Comparison of ENCODE assay signal across 8 mouse cellular contexts in genomic region chr8:124658415-124658814, GRCm38 (mm10). TPM values are rescaled to one million over a fixed set of nuclear protein-coding genes. Genes with fewer than 3 reads are reported as not detected.
DNase-seq lines count a peak whose midpoint lies in the region; ATAC-seq and TF ChIP-seq lines count a peak whose summit lies in the region.

No protein-coding gene starts in this region.

- H3K4me1 ChIP-seq in embryonic fibroblast, embryonic 13.5 days (ENCODE audit: control insufficient read depth, insufficient read depth, low read length), result peaks cover 33% of the 10 kb centered on the region
- peaks cover 52% of the 10 kb centered on the region for H3K4me1 ChIP-seq in hindbrain, embryonic 16.5 days (ENCODE audit: control insufficient read depth, insufficient read depth, low read depth, low read length)
- H3K4me1 ChIP-seq in lung, postnatal 0 days (ENCODE audit: insufficient read depth, low read depth, low read length), result peaks cover 37% of the 10 kb centered on the region; the same call in 1 of the 2 replicates

- ATAC-seq in hindbrain, embryonic 16.5 days, result peak; percentile 32; the same call in 1 of the 2 replicates
- 0 out of 2 replicates have a peak, but pooled peaks have one; percentile 10 for ATAC-seq in lung, postnatal 0 days

- WGBS in hindbrain, embryonic 16.5 days, result 32% methylated on average over 2 of the region's 2 CpGs
- 33% methylated on average over 2 of the region's 2 CpGs for WGBS in lung, postnatal 0 days

- peak overlapping the region; percentile 47; the same call in 1 of the 2 replicates for H3K27ac ChIP-seq in left cerebral cortex, adult 2 months
- H3K27ac ChIP-seq in embryonic fibroblast, embryonic 13.5 days (ENCODE audit: insufficient read depth, low read length), result peak overlapping the region; percentile 2; the same call in 1 of the 2 replicates
- H3K27ac ChIP-seq in hindbrain, embryonic 16.5 days (ENCODE audit: low read depth, low read length), result no peak overlapping the region
- H3K27ac ChIP-seq in lung, postnatal 0 days (ENCODE audit: low read length), result no peak overlapping the region

- DNase-seq in left cerebral cortex, adult 2 months (ENCODE audit: extremely low spot score in 1 of 2, low spot score in 2 of 2), result no peak
- DNase-seq in left cerebral cortex, postnatal 36 days (ENCODE audit: low spot score in 2 of 2), result no peak
- DNase-seq in adrenal gland, adult 2 months, result peak; percentile 92
- DNase-seq in lung, postnatal 0 days (ENCODE audit: low spot score), result peak; percentile 57
- peak; percentile 60 for DNase-seq in urinary bladder, adult 2 months (ENCODE audit: low spot score)
- no peak for DNase-seq in thymus, postnatal 4 days

- H3K9ac ChIP-seq in hindbrain, embryonic 16.5 days (ENCODE audit: low read depth, low read length), result no peak overlapping the region
- H3K9ac ChIP-seq in lung, postnatal 0 days (replicated peaks; ENCODE audit: low read depth), result no peak overlapping the region

- H3K9me3 ChIP-seq in hindbrain, embryonic 16.5 days (ENCODE audit: control insufficient read depth, low read length), result no peaks in the 10 kb centered on the region
- H3K9me3 ChIP-seq in lung, postnatal 0 days (ENCODE audit: low read length), result no peaks in the 10 kb centered on the region

- no peak overlapping the region for H3K4me3 ChIP-seq in left cerebral cortex, adult 2 months
- no peak overlapping the region for H3K4me3 ChIP-seq in embryonic fibroblast, embryonic 13.5 days (ENCODE audit: insufficient read depth, low read length)
- no peak overlapping the region for H3K4me3 ChIP-seq in hindbrain, embryonic 16.5 days (ENCODE audit: low read length)
- H3K4me3 ChIP-seq in lung, postnatal 0 days (ENCODE audit: low read depth, low read length), result no peak overlapping the region

- intact Hi-C loops in left cerebral cortex, adult 2 months (cut with DNase I), result no loop called here
- intact Hi-C loops in left cerebral cortex, postnatal 36 days (cut with DNase I), result no loop called here

- no peak for TF ChIP-seq POLR2A in embryonic fibroblast, embryonic 13.5 days (IDR thresholded peaks at IDR 0.05; ENCODE audit: low read depth, low read length)

- no peaks in the 10 kb centered on the region for H3K27me3 ChIP-seq in hindbrain, embryonic 16.5 days (replicated peaks; ENCODE audit: control insufficient read depth, insufficient read depth, low read length)
- no peaks in the 10 kb centered on the region for H3K27me3 ChIP-seq in lung, postnatal 0 days (replicated peaks; ENCODE audit: insufficient read depth, low read length)

- H3K4me2 ChIP-seq in hindbrain, embryonic 16.5 days (ENCODE audit: low read length), result peak overlapping the region; percentile 19; the same call in 1 of the 2 replicates
- no peak overlapping the region for H3K4me2 ChIP-seq in lung, postnatal 0 days (replicated peaks; ENCODE audit: low read depth, low read length)

- no peak for TF ChIP-seq EP300 in lung, postnatal 0 days (IDR thresholded peaks at IDR 0.05)

- no peak for TF ChIP-seq CTCF in left cerebral cortex, adult 2 months (IDR thresholded peaks at IDR 0.05)
- TF ChIP-seq CTCF in embryonic fibroblast, embryonic 13.5 days (IDR thresholded peaks at IDR 0.05; ENCODE audit: borderline replicate concordance, insufficient read depth, low read length), result no peak
- TF ChIP-seq CTCF in lung, postnatal 0 days (IDR thresholded peaks at IDR 0.05), result no peak

- no peaks in the 10 kb centered on the region for H3K36me3 ChIP-seq in hindbrain, embryonic 16.5 days (ENCODE audit: control insufficient read depth, insufficient read depth, low read length)
- H3K36me3 ChIP-seq in lung, postnatal 0 days (ENCODE audit: insufficient read depth, low read length), result no peaks in the 10 kb centered on the region

RNA-seq across cellular contexts. Expression of gene 2310022B05Rik, which starts 4.8 kb away (rescaled TPM):
- total RNA-seq in left cerebral cortex, adult 2 months (2021), result 10 to 100 TPM; 56.2 to 59.4 TPM
- 10 to 100 TPM; 52.3 to 58.1 TPM for total RNA-seq in left cerebral cortex, postnatal 36 days (2021)
- total RNA-seq in adrenal gland, adult 2 months (2021), result 10 to 100 TPM; 34.1 to 56.7 TPM
- 37.6 and 49.4 TPM in 2 replicates for polyA plus RNA-seq in adrenal gland, adult 2 months (2012; rRNA removed)
- 161 and 164 TPM in 2 replicates for polyA plus RNA-seq in embryonic fibroblast, embryonic 13.5 days (2011; ENCODE audit: insufficient read length, low read depth, missing spikeins)
- polyA plus RNA-seq in hindbrain, embryonic 16.5 days (2015; fragmentation: Nextera tagmentation; extraction: Ambion mirVana), result 17.0 and 23.2 TPM in 2 replicates
- polyA plus RNA-seq in lung, postnatal 0 days (2015; fragmentation: Nextera tagmentation; extraction: Ambion mirVana), result 25.2 and 26.0 TPM in 2 replicates
- 42.1 and 45.9 TPM in 2 replicates for polyA plus RNA-seq in urinary bladder, adult 2 months (2012; rRNA removed)

Comparison
In these comparisons a context has a peak if more than half of its experiments do, and no peak if none do; other contexts are left out.
1. DNase-seq: peak in adrenal gland, adult 2 months (single experiment), lung, postnatal 0 days (single experiment) and urinary bladder, adult 2 months (single experiment); none in left cerebral cortex, adult 2 months (0 of 2), left cerebral cortex, postnatal 36 days (0 of 2) and thymus, postnatal 4 days (single experiment).
2. H3K27ac ChIP-seq: peak in left cerebral cortex, adult 2 months (single experiment) and embryonic fibroblast, embryonic 13.5 days (single experiment); none in hindbrain, embryonic 16.5 days (single experiment) and lung, postnatal 0 days (single experiment).